Mouse (Mus musculus): ENCODE data around the gene Ddx49.

DNA sequence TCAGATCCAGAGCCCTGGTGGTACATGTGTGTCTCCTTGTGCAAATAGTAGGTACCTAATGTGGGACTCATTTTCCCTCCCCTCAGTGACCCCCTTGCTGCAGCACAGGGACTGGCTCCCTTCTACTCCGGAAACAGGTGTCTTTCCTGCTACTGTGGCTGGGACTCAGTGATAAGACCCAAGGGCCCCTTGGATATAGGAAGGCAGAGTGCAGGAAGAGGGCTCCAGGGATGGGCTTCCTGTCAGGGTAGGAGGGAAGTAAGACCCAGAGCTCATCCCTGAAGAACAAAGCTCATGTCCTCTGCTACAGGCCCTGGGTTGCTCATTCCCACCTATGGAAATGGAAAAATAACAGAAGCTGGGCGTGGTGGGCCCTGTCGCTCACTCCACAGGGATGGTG, 25.8 kb downstream of the Ddx49 start:
- no peak for TF ChIP-seq TAL1 (IDR thresholded peaks at IDR 0.05; ENCODE audit: low read length)
- no peak for TF ChIP-seq GATA1 (IDR thresholded peaks at IDR 0.05; ENCODE audit: low read length)

Data from erythroblast, embryonic 14.5 days (primary cell).